Mouse (Mus musculus) stomach, embryonic 14.5 days (tissue): ENCODE data around the gene Aspscr1. TPM values are rescaled to one million over a fixed set of nuclear protein-coding genes. Genes with fewer than 3 reads are reported as not detected.

Source experiments
- ATAC-seq: fragments of 200-750 bp; cut with Nextera tagmentation; 2 replicates; pipeline ENCODE4 v1.8.0; 2017; ENCODE audit warnings: low read depth, moderate TSS enrichment; ENCODE audit not compliant: insufficient number of reproducible peaks, insufficient read depth, low FRiP score
- H3K27ac ChIP-seq: fragments of 300-500 bp; sonication (generic); 2 replicates; pipeline ENCODE4 v1.5.1; 2014; ENCODE audit warnings: mild to moderate bottlenecking, low read length, moderate library complexity, mixed read lengths
- H3K27me3 ChIP-seq: fragments of 300-500 bp; sonication (generic); 2 replicates; pipeline ENCODE4 v1.6.1; 2014; ENCODE audit warnings: low read length, control low read depth, mixed read lengths; ENCODE audit not compliant: control insufficient read depth, insufficient read depth
- H3K36me3 ChIP-seq: fragments of 300-500 bp; sonication (generic); 2 replicates; pipeline ENCODE4 v1.6.1; 2014; ENCODE audit warnings: mild to moderate bottlenecking, control low read depth, low read length, moderate library complexity, mixed read lengths; ENCODE audit not compliant: control insufficient read depth, insufficient read depth
- H3K4me1 ChIP-seq: fragments of 300-500 bp; sonication (generic); 2 replicates; pipeline ENCODE4 v1.6.1; 2014; ENCODE audit warnings: low read length, control low read depth, mixed read lengths; ENCODE audit not compliant: control insufficient read depth, insufficient read depth
- H3K4me2 ChIP-seq: fragments of 300-500 bp; sonication (generic); replicated peaks from 2 replicates; pipeline ENCODE4 v1.6.1; 2014; ENCODE audit warnings: low read depth, low read length, control low read depth
- H3K4me3 ChIP-seq: fragments of 300-500 bp; sonication (generic); 2 replicates; pipeline ENCODE4 v1.5.1; 2014; ENCODE audit warnings: low read depth, low read length, control low read depth
- H3K9ac ChIP-seq: fragments of 300-500 bp; sonication (generic); replicated peaks from 2 replicates; pipeline ENCODE4 v1.6.1; 2014; ENCODE audit warnings: low read depth, mild to moderate bottlenecking, control low read depth, low read length, moderate library complexity, mixed read lengths
- H3K9me3 ChIP-seq: fragments of 300-500 bp; sonication (generic); 2 replicates; pipeline ENCODE4 v1.6.1; 2016; ENCODE audit warnings: low read depth, low read length, control low read depth; ENCODE audit not compliant: control insufficient read depth
- WGBS: fragments of 180-500 bp; shearing (Covaris S2); extraction: QIAGEN DNeasy Blood & Tissue Kit; methylation state at CpG from one replicate; pipeline ENCODE4 v1.1.7; 2014; 5-methylcytosine and 5-hydroxymethylcytosine counted together
- polyA plus RNA-seq: library from polyadenylated mRNA; unstranded; fragments of >200 nt; fragmentation: Nextera tagmentation; extraction: Ambion mirVana; gene quantifications from 2 replicates; pipeline ENCODE4 v1.2.1, GENCODE M21; 2014

Gene Aspscr1
- polyA plus RNA-seq, result 115 and 116 TPM in 2 replicates

DNA sequence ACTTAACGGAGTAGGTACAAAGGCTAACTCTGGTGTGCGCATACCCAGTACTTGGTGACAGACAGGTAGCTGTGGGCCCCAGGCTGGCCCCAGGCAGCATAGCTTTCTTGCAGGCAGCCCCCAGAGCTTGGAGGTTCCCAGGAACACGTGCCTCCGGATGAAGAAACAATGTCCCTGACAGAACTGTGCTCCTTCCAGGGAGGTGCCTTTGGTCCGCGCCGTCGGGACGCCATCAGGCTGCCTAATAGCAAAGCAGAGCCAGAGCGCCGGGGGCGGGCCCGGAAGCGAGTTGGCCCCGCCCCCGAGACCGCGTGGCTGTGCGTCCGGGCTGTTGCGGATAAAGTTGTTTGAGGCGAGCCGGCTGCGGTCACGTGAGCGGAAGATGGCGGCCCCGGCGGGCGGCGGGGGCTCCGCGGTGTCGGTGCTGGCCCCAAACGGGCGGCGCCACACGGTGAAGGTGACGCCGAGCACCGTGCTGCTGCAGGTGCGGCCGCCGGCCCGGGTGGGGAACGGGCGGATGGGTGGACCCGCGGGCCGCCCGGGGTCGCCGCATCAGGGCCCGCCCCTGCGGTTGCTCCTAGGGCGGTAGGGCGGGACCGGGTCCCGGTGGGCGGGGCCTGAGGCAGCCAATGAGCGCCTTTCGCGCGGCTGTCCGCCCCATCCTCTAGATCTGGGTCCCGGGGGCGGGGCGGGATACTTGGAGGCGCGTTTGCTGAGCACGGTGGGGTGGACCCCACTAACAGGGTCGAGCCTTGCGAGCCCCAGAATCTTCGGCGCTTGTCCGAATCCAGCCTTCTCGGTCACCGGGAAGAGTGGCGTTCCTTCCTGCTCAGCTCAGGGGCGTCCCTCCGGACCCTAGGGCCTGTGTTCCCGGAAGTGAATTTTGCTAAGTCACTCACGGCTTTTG is at the start of gene Aspscr1:
Aspscr1 (plus strand) TSS at position 287 of the 907 bp plus-strand sequence.
- Histone ChIP-seq H3K4me3 (peak within 1 kb of the TSS; percentile 73), H3K9ac (peak within 1 kb of the TSS; percentile 64), H3K27ac (peak within 1 kb of the TSS; percentile 76), H3K36me3 (peaks cover 2% of the 10 kb centered on the region), H3K9me3 (no peaks in the 10 kb centered on the region), H3K4me2 (peak within 1 kb of the TSS; percentile 90), H3K4me1 (0 out of 2 replicates have a peak, but pooled peaks cover 4% of the 10 kb centered on the region), H3K27me3 (no peaks in the 10 kb centered on the region)
- WGBS, result under 1% methylated on average over 78 of the region's 83 CpGs
- peak; percentile 97 for ATAC-seq

DNA sequence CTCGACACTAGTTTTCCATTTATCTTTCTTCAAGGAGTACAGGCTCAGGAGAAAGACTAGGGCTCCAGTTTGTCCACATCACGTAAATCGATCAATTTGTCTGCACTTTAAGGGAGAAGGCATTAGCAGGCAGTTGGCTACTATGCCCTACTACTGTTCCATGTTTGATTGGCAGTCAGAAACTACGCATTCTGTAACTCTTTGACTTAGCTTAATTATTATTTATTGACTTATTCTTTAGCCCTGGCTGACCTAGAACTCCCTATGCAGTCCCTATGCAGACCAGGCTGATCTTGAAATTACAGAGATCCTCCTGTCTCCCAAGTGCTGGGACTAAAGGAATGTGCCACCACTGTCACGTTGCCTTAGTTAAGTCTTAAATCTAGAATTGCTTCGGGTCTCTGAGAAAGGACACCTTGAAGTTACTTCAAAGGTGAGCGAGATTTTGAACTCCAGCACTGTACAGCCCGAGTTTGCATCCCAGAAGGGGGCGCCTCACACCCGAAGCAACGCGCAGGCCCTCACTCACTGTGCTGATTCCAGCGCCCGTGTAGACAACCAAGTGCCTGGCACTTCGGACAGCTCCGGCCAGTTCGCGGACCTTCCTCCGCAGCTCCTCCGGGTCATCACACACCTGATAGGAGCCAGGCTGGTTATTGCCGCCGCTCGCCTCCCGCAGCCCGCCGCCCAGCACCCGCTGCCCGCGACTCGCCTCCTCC is 48.7 kb upstream of the Aspscr1 start:
- H3K4me2 ChIP-seq, result peak overlapping the region; percentile 92
- H3K9ac ChIP-seq, result peak overlapping the region; percentile 58
- H3K27me3 ChIP-seq, result no peaks in the 10 kb centered on the region
- H3K36me3 ChIP-seq, result peaks cover 38% of the 10 kb centered on the region
- peak overlapping the region; percentile 81 for H3K27ac ChIP-seq
- peaks cover 10% of the 10 kb centered on the region for H3K4me1 ChIP-seq
- H3K4me3 ChIP-seq, result peak overlapping the region; percentile 96
- no peaks in the 10 kb centered on the region for H3K9me3 ChIP-seq
- WGBS, result 11% methylated on average over 30 of the region's 30 CpGs
- ATAC-seq, result peak; percentile 85

DNA sequence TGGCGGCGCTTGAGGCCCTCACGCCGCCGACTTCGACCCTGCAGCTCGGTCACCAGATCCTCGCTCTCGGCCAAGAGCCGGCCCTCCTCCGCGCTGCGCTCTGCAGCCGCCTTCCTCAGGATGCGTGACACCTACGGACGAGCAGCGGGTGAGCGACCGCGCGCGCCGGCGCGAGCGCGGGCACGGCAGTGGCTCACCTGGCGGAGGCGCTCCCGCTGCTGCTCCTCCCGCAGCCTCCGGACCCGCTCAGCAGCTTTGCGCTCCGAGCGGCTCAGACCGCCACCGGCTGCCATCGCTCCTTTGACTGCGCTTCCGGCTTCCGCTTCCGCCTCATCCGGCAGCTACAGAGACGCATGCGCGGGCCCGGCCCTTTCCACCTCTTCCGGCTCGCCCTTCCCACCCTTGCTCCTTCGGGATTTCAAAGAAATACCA is 48.1 kb upstream of the Aspscr1 start:
- WGBS, result 0% methylated on average over 53 of the region's 53 CpGs
- Histone ChIP-seq H3K4me3 (peak overlapping the region; percentile 96), H3K9me3 (no peaks in the 10 kb centered on the region), H3K27me3 (no peaks in the 10 kb centered on the region), H3K9ac (peak overlapping the region; percentile 58), H3K4me2 (peak overlapping the region; percentile 92), H3K4me1 (peaks cover 11% of the 10 kb centered on the region), H3K27ac (peak overlapping the region; percentile 81), H3K36me3 (peaks cover 40% of the 10 kb centered on the region)
- ATAC-seq, result peak; percentile 83

DNA sequence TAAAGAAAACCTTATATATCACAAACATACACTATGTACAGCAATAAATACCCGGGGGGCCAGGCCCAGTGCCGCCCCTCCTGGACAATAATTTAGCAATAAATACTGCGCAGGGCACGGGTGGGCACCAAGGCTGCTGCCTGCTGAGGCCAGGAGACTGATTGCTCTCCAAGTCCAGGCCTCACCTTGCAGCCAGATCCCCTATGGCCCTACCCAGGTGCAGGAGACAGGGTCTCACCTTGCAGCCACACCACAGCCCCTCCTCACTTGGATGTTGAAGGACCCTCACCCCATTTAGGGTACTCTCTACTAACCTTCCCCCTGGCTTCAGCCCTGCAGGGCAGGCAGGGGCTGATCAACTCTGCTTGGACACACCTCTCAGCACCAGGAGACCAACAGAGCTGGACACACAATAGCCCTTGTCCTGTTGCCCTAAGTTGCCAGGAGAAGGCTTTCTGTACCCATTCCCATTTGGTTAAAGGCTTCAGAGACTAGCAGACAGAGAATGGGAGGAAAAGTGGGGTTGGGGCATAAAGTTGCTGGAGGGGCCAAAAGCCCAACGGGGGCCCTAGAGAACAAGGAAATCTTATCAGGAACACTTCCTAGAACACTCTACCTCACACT is 47.5 kb upstream of the Aspscr1 start, which contains the start of gene Sirt7:
Sirt7 (minus strand) TSS at position 89 of the 624 bp plus-strand sequence.
- H3K4me2 ChIP-seq, result peak within 1 kb of the TSS; percentile 92
- peaks cover 17% of the 10 kb centered on the region for H3K4me1 ChIP-seq
- 14% methylated on average over 5 of the region's 5 CpGs for WGBS
- peaks cover 34% of the 10 kb centered on the region for H3K36me3 ChIP-seq
- peak within 1 kb of the TSS; percentile 81 for H3K27ac ChIP-seq
- peak within 1 kb of the TSS; percentile 96 for H3K4me3 ChIP-seq
- H3K27me3 ChIP-seq, result no peaks in the 10 kb centered on the region
- H3K9me3 ChIP-seq, result no peaks in the 10 kb centered on the region
- peak within 1 kb of the TSS; percentile 58 for H3K9ac ChIP-seq
- peak; percentile 21; the same call in 1 of the 2 replicates for ATAC-seq

DNA sequence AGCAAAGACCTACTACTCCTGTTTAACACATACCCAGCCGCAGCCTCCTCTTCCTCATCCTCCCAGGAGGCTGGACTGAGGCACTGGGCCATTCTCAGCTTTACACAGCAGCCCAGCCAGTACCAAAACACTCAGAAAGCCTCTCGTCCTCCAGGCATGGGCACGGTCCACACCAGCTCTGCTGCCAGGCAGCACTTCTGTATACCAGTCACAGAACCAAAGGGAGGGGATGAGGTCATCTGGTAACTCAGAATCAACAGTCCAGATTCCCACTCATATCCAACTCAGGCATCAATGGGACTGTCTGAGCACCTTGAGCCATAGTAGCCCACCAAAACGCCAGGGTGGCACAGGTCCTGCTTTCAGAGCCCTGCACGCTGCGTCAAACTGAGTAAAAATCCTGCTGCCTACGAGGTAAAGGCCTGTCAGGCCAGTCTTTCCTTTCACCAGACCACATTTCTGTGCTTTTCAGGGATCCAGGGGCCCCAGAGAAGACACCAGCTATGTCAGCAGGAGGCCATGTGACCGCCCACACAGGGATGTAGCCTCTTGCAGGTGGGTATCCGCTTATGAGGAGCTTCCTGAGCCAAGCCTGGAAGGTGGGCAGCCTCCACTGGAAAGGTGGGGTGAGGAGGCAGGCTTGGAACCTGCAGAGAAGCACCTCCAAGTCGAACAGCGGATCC is 45.8 kb upstream of the Aspscr1 start:
- no peaks in the 10 kb centered on the region for H3K9me3 ChIP-seq
- ATAC-seq, result no peak
- no peak overlapping the region for H3K4me3 ChIP-seq
- H3K27me3 ChIP-seq, result no peaks in the 10 kb centered on the region
- WGBS, result 90% methylated on average over 11 of the region's 11 CpGs
- H3K36me3 ChIP-seq, result peaks cover 22% of the 10 kb centered on the region
- H3K9ac ChIP-seq, result no peak overlapping the region
- no peak overlapping the region for H3K27ac ChIP-seq
- peaks cover 32% of the 10 kb centered on the region for H3K4me1 ChIP-seq
- no peak overlapping the region for H3K4me2 ChIP-seq

DNA sequence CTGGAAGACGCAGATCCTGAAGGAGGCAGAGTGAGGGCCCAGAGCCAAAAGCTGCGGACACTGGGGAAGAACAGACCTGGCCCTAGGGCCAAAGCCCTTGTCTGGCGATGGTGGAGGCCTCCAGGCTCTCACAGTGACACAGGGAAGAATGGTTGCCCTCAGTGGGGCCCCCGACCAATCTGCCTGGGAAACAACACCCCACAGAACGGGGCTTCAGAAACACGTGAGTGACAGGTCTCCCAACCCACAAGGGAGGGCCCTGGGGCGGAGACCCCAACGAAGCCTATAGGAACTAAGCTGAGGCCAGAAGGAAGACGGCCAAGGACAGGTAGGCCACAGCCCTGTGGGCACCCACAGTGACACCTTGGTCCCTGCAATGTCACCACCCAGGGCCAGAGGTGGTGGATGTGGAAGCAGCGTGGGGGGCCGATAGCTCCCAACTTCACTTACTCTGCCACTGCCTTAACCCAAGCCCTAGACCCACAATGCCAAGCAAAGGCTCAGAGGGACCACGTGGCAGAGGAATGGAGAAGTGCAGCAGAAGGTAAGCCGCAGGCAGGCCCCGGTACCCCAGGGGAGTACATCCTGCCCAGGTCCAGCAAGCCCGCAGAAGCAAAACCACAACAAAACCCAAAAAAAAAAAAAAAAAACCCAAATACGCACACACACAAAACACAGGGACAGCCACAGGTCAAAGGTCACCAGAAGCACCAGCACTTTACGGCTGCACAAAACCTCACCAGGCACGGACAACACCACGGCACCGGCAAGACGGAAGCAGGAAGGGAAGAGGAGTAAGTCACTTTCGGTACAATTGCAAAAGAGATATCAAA is 45.1 kb upstream of the Aspscr1 start:
- no peak for ATAC-seq
- H3K9me3 ChIP-seq, result no peaks in the 10 kb centered on the region
- no peak overlapping the region for H3K27ac ChIP-seq
- WGBS, result 80% methylated on average over 22 of the region's 22 CpGs
- H3K36me3 ChIP-seq, result peaks cover 22% of the 10 kb centered on the region
- peaks cover 37% of the 10 kb centered on the region for H3K4me1 ChIP-seq
- H3K4me3 ChIP-seq, result no peak overlapping the region
- H3K9ac ChIP-seq, result no peak overlapping the region
- H3K4me2 ChIP-seq, result no peak overlapping the region
- H3K27me3 ChIP-seq, result no peaks in the 10 kb centered on the region

DNA sequence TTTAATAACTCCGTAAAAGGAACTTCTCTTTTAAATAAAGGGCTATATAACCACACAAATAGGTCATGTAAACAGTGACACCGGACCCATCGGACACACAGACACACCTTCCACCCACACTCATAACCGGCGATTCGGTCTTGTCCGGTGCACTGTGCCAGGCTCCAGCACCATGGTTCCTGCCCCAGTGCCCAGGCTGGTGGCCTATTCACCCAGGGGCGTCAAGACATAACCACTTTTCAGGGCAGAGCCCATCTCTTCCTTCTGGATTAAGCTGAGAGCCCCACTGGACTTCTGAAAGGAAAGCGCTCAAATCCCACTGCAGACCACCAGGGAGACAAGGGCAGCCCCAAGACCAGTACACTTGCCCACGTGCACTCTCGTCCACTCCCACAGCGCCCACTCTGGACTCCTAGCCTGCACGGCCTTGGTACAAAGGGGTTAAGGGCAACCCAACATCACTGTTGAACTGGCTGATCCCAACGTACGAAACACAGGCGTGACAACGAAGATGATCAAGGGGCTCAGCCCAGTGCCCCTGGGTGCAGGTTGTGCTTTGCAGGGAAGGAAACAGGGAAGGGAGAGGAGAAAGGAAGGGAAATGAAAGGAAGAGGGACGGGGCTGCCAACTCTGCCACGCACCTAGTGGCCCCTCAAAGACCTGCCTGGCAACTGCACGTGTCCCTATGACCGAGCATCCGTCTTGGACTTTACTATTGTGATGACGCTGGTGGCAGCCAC is 44.0 kb upstream of the Aspscr1 start:
- WGBS, result 93% methylated on average over 23 of the region's 23 CpGs
- H3K4me2 ChIP-seq, result no peak overlapping the region

More for the DNA sequence above, 44.0 kb upstream of the Aspscr1 start:
- H3K9me3 ChIP-seq, result no peaks in the 10 kb centered on the region
- no peak for ATAC-seq
- H3K27me3 ChIP-seq, result no peaks in the 10 kb centered on the region
- no peak overlapping the region for H3K27ac ChIP-seq
- H3K4me1 ChIP-seq, result peaks cover 37% of the 10 kb centered on the region
- no peak overlapping the region for H3K9ac ChIP-seq
- H3K36me3 ChIP-seq, result peaks cover 18% of the 10 kb centered on the region
- no peak overlapping the region; the same call in 1 of the 2 replicates for H3K4me3 ChIP-seq
